Mouse (Mus musculus) G1E (cell line): Measurements from ENCODE around the gene Ap2a2.

Experiments used
- CTCF ChIP-seq: IDR thresholded peaks from 2 replicates; pipeline ENCODE4 v1.5.1; 2012; ENCODE audit warnings: low read depth, low read length, inconsistent platforms, mixed read lengths
- GATA1 ChIP-seq: IDR thresholded peaks from 2 replicates; pipeline ENCODE4 v1.6.1; 2012; ENCODE audit warnings: borderline replicate concordance, low read length, inconsistent platforms, mixed read lengths
- GATA2 ChIP-seq: IDR thresholded peaks from 2 replicates; pipeline ENCODE4 v1.6.1; 2012; ENCODE audit warnings: low read depth, low read length, inconsistent platforms, borderline replicate concordance
- POLR2AphosphoS5 ChIP-seq: IDR thresholded peaks from 2 replicates; pipeline ENCODE4 v1.6.1; 2012; ENCODE audit warnings: low read depth, low read length, inconsistent platforms; ENCODE audit not compliant: insufficient replicate concordance
- TAL1 ChIP-seq: conservative IDR thresholded peaks from 2 replicates; pipeline ENCODE4 v1.6.1; 2012; ENCODE audit warnings: low read depth, low read length, inconsistent platforms, mixed read lengths

GRCm38 (mm10) chr7:141652191-141652590 is 90.2 kb downstream of the Ap2a2 start:
- TF ChIP-seq CTCF (no peak), TAL1 (no peak), POLR2AphosphoS5 (no peak), GATA1 (no peak), GATA2 (no peak)
